Mouse (Mus musculus) activated CD4-positive, CD25-positive, alpha-beta regulatory T cell, adult 4 months (primary cell): ENCODE measurements around the gene Zdhhc25. TPM values are rescaled to one million over a fixed set of nuclear protein-coding genes. Genes with fewer than 3 reads are reported as not detected.

ENCODE experiments used
- ATAC-seq: one replicate; pipeline ENCODE4 v1.8.0; 2017
- polyA plus RNA-seq, 2 experiments: library from polyadenylated mRNA; unstranded; fragments of 100-300 nt; shearing (Covaris generic); gene quantifications; one replicate each; pipeline ENCODE4 v1.2.1; 2017

The Zdhhc25 gene
- polyA plus RNA-seq, 2 experiments from 2014 or later: not detected

DNA sequence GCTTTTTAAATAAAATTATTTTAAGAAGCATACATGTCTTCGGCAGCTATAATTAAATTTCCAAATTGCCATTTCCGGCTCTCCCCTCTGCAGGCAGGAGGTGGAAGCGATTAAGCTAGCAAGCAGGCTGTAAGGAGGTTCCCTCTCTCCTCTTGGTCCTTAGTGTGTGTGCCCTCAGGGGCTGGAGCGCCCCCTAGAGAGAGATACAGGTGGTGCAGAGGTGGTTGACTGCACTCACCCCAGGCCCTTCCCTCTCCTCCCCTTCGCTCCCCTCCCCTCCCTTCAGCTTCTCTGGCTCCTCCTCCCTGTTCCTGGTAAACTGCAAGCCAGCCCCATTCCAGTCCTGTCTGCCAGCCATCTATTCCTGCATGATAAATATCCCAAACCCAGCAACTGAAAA is 35.1 kb downstream of the Zdhhc25 start:
- ATAC-seq: no peak

DNA sequence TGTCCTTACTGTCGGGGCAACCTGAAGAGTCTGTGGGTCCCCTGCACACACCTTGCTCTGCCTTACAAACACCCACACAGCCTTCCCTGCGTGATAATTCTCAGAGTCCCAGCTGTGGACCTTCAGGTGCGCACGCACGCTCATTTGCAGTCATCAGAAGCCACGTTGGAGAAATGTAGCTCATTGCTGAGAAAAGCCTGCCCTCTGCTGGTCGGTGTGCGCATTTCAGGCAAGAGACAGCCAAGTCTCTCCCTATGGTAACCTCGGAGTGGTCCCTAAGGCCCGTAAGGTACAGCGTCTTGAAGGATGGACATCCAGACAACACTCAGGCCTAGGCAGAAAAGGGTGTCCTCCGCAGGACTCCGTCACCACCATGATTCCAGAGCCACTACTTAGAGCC is 50.9 kb downstream of the Zdhhc25 start:
- ATAC-seq: no peak

Other genes with a start within 250 kb of the Zdhhc25 start
- gene Brd1, start 133.9 kb downstream of the Zdhhc25 start, polyA plus RNA-seq: 10 to 100 TPM; 15.9 to 17.9 TPM
- 1 to 10 TPM; 6.3 to 7.2 TPM for gene Zbed4, start 151.4 kb downstream of the Zdhhc25 start, polyA plus RNA-seq
- 10 to 100 TPM; 13.5 to 15.0 TPM for gene Alg12, start 219.0 kb downstream of the Zdhhc25 start, polyA plus RNA-seq
- gene Creld2, start 219.3 kb downstream of the Zdhhc25 start, polyA plus RNA-seq: 10 to 100 TPM; 25.4 to 30.9 TPM